Mouse (Mus musculus) limb, embryonic 11.5 days (tissue): ENCODE results near the gene Cog7. TPM values are rescaled to one million over a fixed set of nuclear protein-coding genes. Genes with fewer than 3 reads are reported as not detected.

Experiments
- ATAC-seq: fragments of 200-750 bp; cut with Nextera tagmentation; 2 replicates; pipeline ENCODE4 v1.8.0; 2017; ENCODE audit warnings: low read depth; ENCODE audit not compliant: insufficient number of reproducible peaks, low FRiP score, low TSS enrichment
- DNase-seq: peaks from one replicate; pipeline ENCODE4 v3.0.0-alpha.2; 2015; ENCODE audit warnings: low spot score
- H3K27ac ChIP-seq: fragments of 300-500 bp; sonication (generic); replicated peaks from 2 replicates; pipeline ENCODE4 v1.5.1; 2014; ENCODE audit warnings: low read depth, mild to moderate bottlenecking, low read length
- H3K27me3 ChIP-seq: fragments of 300-500 bp; sonication (generic); 2 replicates; pipeline ENCODE4 v1.6.1; 2014; ENCODE audit warnings: mild to moderate bottlenecking, low read length, mixed read lengths; ENCODE audit not compliant: control insufficient read depth, insufficient read depth
- H3K36me3 ChIP-seq: fragments of 300-500 bp; sonication (generic); 2 replicates; pipeline ENCODE4 v1.6.1; 2014; ENCODE audit warnings: mild to moderate bottlenecking, low read length, moderate library complexity, mixed read lengths; ENCODE audit not compliant: control insufficient read depth, insufficient read depth
- H3K4me1 ChIP-seq: fragments of 300-500 bp; sonication (generic); 2 replicates; pipeline ENCODE4 v1.6.1; 2014; ENCODE audit warnings: low read length, mixed read lengths; ENCODE audit not compliant: control insufficient read depth, insufficient read depth
- H3K4me2 ChIP-seq: fragments of 300-500 bp; sonication (generic); 2 replicates; pipeline ENCODE4 v1.6.1; 2014; ENCODE audit warnings: low read depth, mild to moderate bottlenecking, moderate library complexity; ENCODE audit not compliant: severe bottlenecking
- H3K4me3 ChIP-seq: fragments of 300-500 bp; sonication (generic); 2 replicates; pipeline ENCODE4 v1.5.1; 2014; ENCODE audit warnings: low read depth, low read length
- H3K9ac ChIP-seq: fragments of 300-500 bp; sonication (generic); 2 replicates; pipeline ENCODE4 v1.6.1; 2014; ENCODE audit warnings: mild to moderate bottlenecking, low read length
- H3K9me3 ChIP-seq: fragments of 300-500 bp; sonication (generic); 2 replicates; pipeline ENCODE4 v1.6.1; 2016; ENCODE audit warnings: low read length; ENCODE audit not compliant: control insufficient read depth
- WGBS: fragments of 180-500 bp; shearing (Covaris S2); extraction: QIAGEN DNeasy Blood & Tissue Kit; methylation state at CpG from one replicate; pipeline ENCODE4 v1.1.7; 2014; 5-methylcytosine and 5-hydroxymethylcytosine counted together
- polyA plus RNA-seq: library from polyadenylated mRNA; unstranded; fragments of >200 nt; fragmentation: Nextera tagmentation; extraction: Ambion mirVana; gene quantifications from 2 replicates; pipeline ENCODE4 v1.2.1, GENCODE M21; 2014

Gene Cog7
- polyA plus RNA-seq, 1 experiment from 2014 or later, result 20.8 TPM

DNA sequence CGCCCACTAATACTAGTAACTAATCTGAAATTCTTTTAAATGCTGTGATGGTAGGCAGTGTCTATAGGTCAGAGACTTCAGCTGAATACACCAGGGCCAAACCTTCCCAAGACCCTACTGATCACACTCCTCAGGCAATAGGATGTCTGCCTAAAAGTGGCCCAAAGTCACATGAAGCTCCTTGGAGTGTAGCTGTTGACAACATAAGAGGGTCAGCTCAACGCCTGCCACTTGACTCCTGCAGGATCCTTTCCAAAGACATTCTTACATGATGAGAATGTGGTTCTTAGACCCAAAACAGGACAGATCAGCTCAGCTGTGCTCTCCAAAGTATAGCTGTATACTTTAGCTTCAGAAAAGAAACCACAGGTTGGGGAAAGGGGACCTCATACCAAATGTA lies 39.1 kb downstream of the Cog7 start:
- H3K4me1 ChIP-seq, result no peaks in the 10 kb centered on the region

DNA sequence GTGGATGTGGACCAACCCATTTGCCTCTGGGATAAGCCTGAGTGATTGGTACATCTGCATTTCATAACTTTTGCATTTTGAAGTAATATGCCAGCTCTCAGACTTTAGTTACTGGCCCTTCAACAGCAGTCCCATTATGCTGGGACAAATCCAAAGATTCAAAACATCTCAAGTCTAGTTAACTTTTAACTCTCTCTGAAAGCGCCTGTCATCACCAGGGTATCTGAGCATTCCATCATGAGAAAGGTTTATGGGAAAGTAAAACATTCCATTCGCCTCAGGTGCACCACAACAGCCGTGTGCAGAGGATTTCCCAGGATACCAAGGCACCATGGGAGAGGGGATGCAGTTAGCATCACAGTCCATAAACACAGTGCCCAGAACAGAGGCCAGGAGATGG lies 39.9 kb downstream of the Cog7 start:
- Histone ChIP-seq H3K27me3 (no peaks in the 10 kb centered on the region), H3K9me3 (no peaks in the 10 kb centered on the region), H3K27ac (no peak overlapping the region), H3K4me3 (no peak overlapping the region), H3K9ac (no peak overlapping the region), H3K4me2 (no peak overlapping the region), H3K36me3 (no peaks in the 10 kb centered on the region), H3K4me1 (no peaks in the 10 kb centered on the region)
- ATAC-seq, result no peak
- no peak for DNase-seq
- WGBS, result 84% methylated on average over 3 of the region's 3 CpGs

More for the DNA sequence above, 39.1 kb downstream of the Cog7 start:
- Histone ChIP-seq H3K9me3 (no peaks in the 10 kb centered on the region), H3K27me3 (no peaks in the 10 kb centered on the region), H3K4me3 (no peak overlapping the region), H3K4me2 (no peak overlapping the region), H3K9ac (no peak overlapping the region), H3K36me3 (no peaks in the 10 kb centered on the region), H3K27ac (no peak overlapping the region)
- 94% methylated on average over 2 of the region's 2 CpGs for WGBS
- ATAC-seq, result no peak
- DNase-seq, result no peak

GRCm38 (mm10) chr7:121941016-121941415 lies 40.5 kb downstream of the Cog7 start:
- Histone ChIP-seq H3K27me3 (no peaks in the 10 kb centered on the region), H3K9ac (no peak overlapping the region), H3K4me3 (no peak overlapping the region), H3K4me1 (no peaks in the 10 kb centered on the region), H3K36me3 (no peaks in the 10 kb centered on the region), H3K4me2 (no peak overlapping the region), H3K27ac (no peak overlapping the region), H3K9me3 (no peaks in the 10 kb centered on the region)
- DNase-seq, result no peak
- WGBS, result 88% methylated on average over 3 of the region's 3 CpGs
- ATAC-seq, result no peak

- H3K27me3 ChIP-seq, result no peaks in the 10 kb centered on the region
- no peak overlapping the region for H3K27ac ChIP-seq
- ATAC-seq (no peak), DNase-seq (no peak)
- no peak overlapping the region for H3K9ac ChIP-seq
- WGBS, result 36% methylated on average over 4 of the region's 4 CpGs
- H3K36me3 ChIP-seq, result no peaks in the 10 kb centered on the region
- H3K4me2 ChIP-seq, result no peak overlapping the region
- H3K4me1 ChIP-seq, result no peaks in the 10 kb centered on the region
- H3K4me3 ChIP-seq, result no peak overlapping the region
- no peaks in the 10 kb centered on the region for H3K9me3 ChIP-seq
These were observed 41.8 kb downstream of the Cog7 start for GRCm38 (mm10) chr7:121939729-121940128.

DNA sequence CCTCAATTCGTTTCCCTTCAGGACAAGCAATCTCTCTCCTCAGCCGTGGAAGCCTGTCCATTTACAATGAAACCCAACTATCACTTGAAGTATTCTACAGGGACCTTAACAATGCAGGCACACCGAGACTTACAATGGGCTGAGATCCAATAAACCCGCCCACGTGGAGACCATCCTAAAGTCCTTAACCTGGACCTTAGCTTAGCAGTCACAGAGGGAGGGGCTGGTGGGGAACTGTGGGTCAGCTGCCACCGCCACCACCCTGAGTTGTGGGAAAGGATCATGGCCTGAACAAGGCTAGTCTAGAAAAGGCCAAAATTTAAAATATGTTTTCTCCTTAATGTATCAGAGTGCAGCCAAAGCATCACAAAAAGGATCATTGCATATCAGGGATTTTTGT lies 42.3 kb downstream of the Cog7 start:
- Histone ChIP-seq H3K36me3 (no peaks in the 10 kb centered on the region), H3K4me1 (no peaks in the 10 kb centered on the region)
- 68% methylated on average over 6 of the region's 6 CpGs for WGBS

DNA sequence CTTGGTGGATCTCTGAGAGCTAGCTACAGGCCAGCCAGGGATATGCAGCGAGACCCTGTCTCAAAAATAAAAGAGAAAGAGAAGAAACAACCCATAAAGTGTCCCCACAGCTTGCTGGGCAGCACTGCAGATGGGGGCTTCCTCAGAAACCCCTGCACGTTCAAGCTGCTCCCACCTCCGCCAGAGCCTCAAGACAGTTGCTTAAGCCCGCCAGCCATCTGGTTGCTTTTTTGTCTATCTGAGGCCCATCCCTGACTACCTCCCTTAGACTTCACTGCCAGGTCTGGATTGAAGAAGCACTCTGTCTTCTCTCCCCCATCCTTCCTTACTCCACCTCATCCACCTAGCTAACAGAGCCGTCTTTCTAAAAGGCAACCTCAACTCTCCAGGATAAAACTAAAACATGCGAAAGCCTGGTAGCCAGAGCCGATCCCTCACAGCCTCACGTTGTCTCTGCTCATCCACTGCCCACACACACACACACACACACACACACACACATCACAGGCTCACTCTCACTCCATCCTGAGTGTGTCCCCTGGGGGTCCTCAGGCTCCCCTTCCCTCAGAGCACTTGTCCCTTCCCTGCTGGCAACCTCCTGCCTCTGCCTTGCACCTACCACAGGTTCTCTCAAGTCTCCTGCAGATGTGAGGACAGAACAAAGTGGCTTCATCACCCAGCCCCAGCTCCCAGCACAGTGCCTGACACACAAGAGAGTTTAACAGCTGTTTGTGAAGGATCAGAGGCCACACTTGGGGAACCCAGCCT lies 43.2 kb downstream of the Cog7 start:
- H3K4me2 ChIP-seq, result no peak overlapping the region
- no peaks in the 10 kb centered on the region for H3K9me3 ChIP-seq
- 81% methylated on average over 8 of the region's 8 CpGs for WGBS
- no peak overlapping the region for H3K27ac ChIP-seq
- no peak overlapping the region for H3K9ac ChIP-seq
- ATAC-seq (no peak), DNase-seq (no peak)
- H3K36me3 ChIP-seq, result no peaks in the 10 kb centered on the region
- no peaks in the 10 kb centered on the region for H3K4me1 ChIP-seq
- H3K4me3 ChIP-seq, result no peak overlapping the region
- no peaks in the 10 kb centered on the region for H3K27me3 ChIP-seq

More for the DNA sequence above, 42.3 kb downstream of the Cog7 start:
- Histone ChIP-seq H3K4me3 (no peak overlapping the region), H3K4me2 (no peak overlapping the region), H3K27ac (no peak overlapping the region), H3K9me3 (no peaks in the 10 kb centered on the region), H3K9ac (no peak overlapping the region), H3K27me3 (no peaks in the 10 kb centered on the region)
- ATAC-seq (no peak), DNase-seq (no peak)

- Histone ChIP-seq H3K4me3 (no peak overlapping the region), H3K9me3 (no peaks in the 10 kb centered on the region), H3K27ac (no peak overlapping the region), H3K27me3 (no peaks in the 10 kb centered on the region), H3K36me3 (no peaks in the 10 kb centered on the region), H3K9ac (no peak overlapping the region), H3K4me1 (no peaks in the 10 kb centered on the region), H3K4me2 (no peak overlapping the region)
- ATAC-seq (no peak), DNase-seq (no peak)
- 80% methylated on average over 14 of the region's 14 CpGs for WGBS
These were observed 44.5 kb downstream of the Cog7 start for GRCm38 (mm10) chr7:121936861-121937630.

DNA sequence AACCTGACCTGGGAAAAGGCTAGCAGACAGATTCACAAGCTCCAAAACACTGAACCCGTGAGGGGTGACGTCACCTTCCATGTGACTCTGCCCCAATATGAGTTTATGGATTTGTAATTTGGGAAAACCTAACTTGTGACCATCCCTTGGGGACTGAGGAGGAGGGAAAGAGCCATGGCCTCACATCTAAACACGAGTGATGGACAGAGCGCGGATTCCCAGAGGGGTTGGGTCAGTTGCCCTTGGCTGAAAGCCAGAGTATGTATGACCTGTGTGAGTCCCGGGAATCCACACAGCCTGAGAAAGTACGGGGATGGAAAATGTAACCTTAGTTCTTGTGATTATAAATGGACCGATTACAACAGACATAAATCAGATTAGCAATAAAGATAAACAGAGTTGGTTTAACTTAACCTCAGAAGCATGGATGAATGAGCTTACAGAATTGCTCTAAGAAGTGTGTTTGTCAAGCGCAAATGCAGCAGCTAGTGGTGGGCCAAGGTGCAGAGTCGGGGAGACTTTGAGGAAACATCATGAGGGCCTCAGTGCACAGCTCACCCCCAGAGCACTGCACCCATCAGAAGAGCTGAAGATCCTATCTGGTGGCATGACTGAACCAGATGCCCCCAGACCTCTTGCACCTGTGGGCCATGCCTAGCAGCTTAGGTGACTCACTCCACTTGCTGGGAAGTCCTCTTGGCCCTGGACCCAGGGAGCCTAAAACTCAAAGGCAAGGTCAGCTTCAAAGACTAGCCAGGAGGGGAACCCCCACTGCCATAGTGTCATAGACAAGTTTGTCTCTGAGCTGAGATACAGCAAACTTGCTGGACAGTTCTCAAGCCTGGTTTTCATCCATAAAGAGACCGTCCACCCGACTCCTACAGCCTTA lies 45.4 kb downstream of the Cog7 start:
- Histone ChIP-seq H3K36me3 (no peaks in the 10 kb centered on the region), H3K4me3 (no peak overlapping the region), H3K27me3 (no peaks in the 10 kb centered on the region), H3K9me3 (no peaks in the 10 kb centered on the region), H3K27ac (no peak overlapping the region), H3K9ac (no peak overlapping the region), H3K4me1 (no peaks in the 10 kb centered on the region), H3K4me2 (no peak overlapping the region)
- ATAC-seq, result no peak
- WGBS, result 80% methylated on average over 12 of the region's 12 CpGs
- DNase-seq, result no peak
